Mouse (Mus musculus) small intestine, adult 2 months (tissue): ENCODE data around the gene Oxsr1. TPM values are rescaled to one million over a fixed set of nuclear protein-coding genes. Genes with fewer than 3 reads are reported as not detected.
"Not testable (repeated sequence)": the region's sequence is repeated elsewhere in the genome, so short reads cannot be mapped to it uniquely, and the experiment has no call there.

Source experiments
- H3K27ac ChIP-seq: fragments of 200-500 bp; 2 replicates; pipeline ENCODE4 v1.5.1; 2012; ENCODE audit warnings: low read depth, low read length, control low read depth, inconsistent platforms; ENCODE audit not compliant: insufficient read depth
- H3K27me3 ChIP-seq: fragments of 200-500 bp; 2 replicates; pipeline ENCODE4 v1.6.1; 2012; ENCODE audit warnings: mild to moderate bottlenecking, moderate library complexity, low read length, inconsistent platforms; ENCODE audit not compliant: control insufficient read depth, insufficient read depth
- H3K36me3 ChIP-seq: fragments of 200-500 bp; 2 replicates; pipeline ENCODE4 v1.6.1; 2012; ENCODE audit warnings: mild to moderate bottlenecking, low read length, control low read depth, inconsistent platforms; ENCODE audit not compliant: control insufficient read depth, insufficient read depth
- H3K4me1 ChIP-seq: fragments of 200-500 bp; 2 replicates; pipeline ENCODE4 v1.6.1; 2012; ENCODE audit warnings: low read length, inconsistent platforms, mixed read lengths; ENCODE audit not compliant: control insufficient read depth, insufficient read depth, insufficient read length
- H3K4me3 ChIP-seq: fragments of 200-500 bp; 2 replicates; pipeline ENCODE4 v1.5.1; 2012; ENCODE audit warnings: low read depth, mild to moderate bottlenecking, control low read depth, inconsistent platforms, low read length, moderate library complexity
- CTCF ChIP-seq: fragments of 200-500 bp; IDR thresholded peaks from 2 replicates; pipeline ENCODE4 v1.5.1; 2012; ENCODE audit warnings: low read depth, mild to moderate bottlenecking, control low read depth, inconsistent platforms, low read length, moderate library complexity, mixed read lengths; ENCODE audit not compliant: insufficient replicate concordance, insufficient read length; ENCODE audit errors: extremely low read depth
- POLR2A ChIP-seq: fragments of 200-500 bp; IDR thresholded peaks from 2 replicates; pipeline ENCODE4 v1.6.1; 2012; ENCODE audit warnings: low read depth, mild to moderate bottlenecking, control low read depth, inconsistent platforms, low read length, moderate library complexity
- WGBS: fragments of 180-500 bp; shearing (Covaris S2); methylation state at CpG from one replicate; pipeline ENCODE4 v1.1.7; 2018; 5-methylcytosine and 5-hydroxymethylcytosine counted together
- polyA plus RNA-seq: library from polyadenylated mRNA; depleted of rRNA; stranded (reverse); fragments of >200 nt; gene quantifications from 2 replicates; pipeline ENCODE4 v1.2.3, GENCODE M21; 2012

Oxsr1 gene
- polyA plus RNA-seq, 1 experiment, result 11.5 TPM

- 75% methylated on average over 4 of the region's 4 CpGs for WGBS
- no peaks in the 10 kb centered on the region for H3K4me1 ChIP-seq
- peaks cover 21% of the 10 kb centered on the region for H3K36me3 ChIP-seq
- no peak overlapping the region for H3K4me3 ChIP-seq
- no peaks in the 10 kb centered on the region for H3K27me3 ChIP-seq
- TF ChIP-seq CTCF (no peak), POLR2A (no peak)
- H3K27ac ChIP-seq, result no peak overlapping the region
Measured at GRCm38 (mm10) chr9:119271496-119271895, 50.7 kb downstream of the Oxsr1 start.

DNA sequence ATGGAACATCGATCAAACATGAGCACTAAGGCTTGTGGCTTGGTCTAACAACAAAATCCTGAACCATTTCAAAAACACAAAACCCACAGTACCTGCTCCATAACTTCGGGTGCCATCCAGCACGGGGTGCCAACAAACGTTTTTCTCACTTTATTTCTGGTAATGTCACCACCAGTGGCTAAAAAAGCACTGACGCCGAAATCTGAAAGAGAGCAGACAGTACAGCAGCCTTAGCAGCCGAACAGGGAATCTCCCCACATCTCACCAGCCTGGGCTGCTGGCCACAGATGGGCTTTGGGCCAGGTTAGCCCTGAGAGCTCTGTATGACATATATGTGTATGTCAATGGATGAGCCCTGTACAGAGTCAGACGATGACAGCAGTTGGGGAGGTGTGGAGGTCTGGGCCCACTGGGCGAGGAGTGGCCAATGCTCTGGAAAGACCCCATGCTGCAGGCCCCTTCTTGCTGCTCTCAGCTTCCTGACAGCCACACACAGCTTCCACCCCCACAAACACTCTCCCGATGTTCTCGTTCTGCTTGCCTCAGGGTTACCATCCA, 53.6 kb downstream of the Oxsr1 start:
- WGBS, result 92% methylated on average over 11 of the region's 11 CpGs
- Histone ChIP-seq H3K4me1 (no peaks in the 10 kb centered on the region), H3K36me3 (peaks cover 38% of the 10 kb centered on the region), H3K4me3 (no peak overlapping the region), H3K27ac (no peak overlapping the region), H3K27me3 (no peaks in the 10 kb centered on the region)
- TF ChIP-seq POLR2A (no peak), CTCF (no peak)

GRCm38 (mm10) chr9:119268120-119268519, 54.1 kb downstream of the Oxsr1 start:
- Histone ChIP-seq H3K27me3 (no peaks in the 10 kb centered on the region), H3K27ac (no peak overlapping the region), H3K4me1 (no peaks in the 10 kb centered on the region), H3K4me3 (no peak overlapping the region), H3K36me3 (peaks cover 42% of the 10 kb centered on the region)
- WGBS, result 81% methylated on average over 6 of the region's 6 CpGs
- TF ChIP-seq CTCF (no peak), POLR2A (no peak)

- 81% methylated on average over 5 of the region's 5 CpGs for WGBS
- not testable (repeated sequence) for H3K4me1 ChIP-seq, H3K27ac ChIP-seq, H3K27me3 ChIP-seq, H3K4me3 ChIP-seq
- H3K36me3 ChIP-seq, result peaks cover 53% of the 10 kb centered on the region
Measured at GRCm38 (mm10) chr9:119266121-119266395, 56.2 kb downstream of the Oxsr1 start.

DNA sequence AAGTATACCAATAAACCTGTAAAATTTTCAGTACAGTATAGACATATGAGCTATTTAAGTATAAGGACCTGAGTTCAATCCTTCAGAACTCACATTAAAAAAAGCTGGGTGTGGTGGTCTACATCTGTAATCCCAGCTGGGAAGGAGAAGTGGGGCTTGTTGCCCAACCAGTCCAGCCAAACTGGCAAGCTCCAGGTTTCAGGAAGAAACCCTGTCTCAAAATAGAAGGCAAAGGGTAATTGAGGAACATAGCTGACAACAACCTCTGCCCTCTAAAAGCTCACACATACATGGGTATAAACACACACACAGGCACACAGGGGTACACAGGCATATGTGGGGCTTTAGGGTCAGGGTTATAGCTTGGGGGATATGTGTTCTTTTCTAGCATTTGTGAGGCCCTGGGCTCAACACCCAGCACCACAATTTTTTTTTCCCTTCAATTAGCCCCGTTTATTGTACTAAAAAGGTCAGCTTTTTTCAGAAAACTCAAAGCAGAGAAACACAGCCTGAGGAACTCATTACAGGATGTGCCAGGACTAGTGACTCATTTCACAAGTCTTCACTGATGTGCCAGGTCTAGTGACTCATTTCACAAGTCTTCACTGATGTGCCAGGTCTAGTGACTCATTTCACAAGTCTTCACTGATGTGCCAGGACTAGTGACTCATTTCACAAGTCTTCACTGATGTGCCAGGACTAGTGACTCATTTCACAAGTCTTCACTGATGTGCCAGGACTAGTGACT, 56.7 kb downstream of the Oxsr1 start:
- H3K27ac ChIP-seq, H3K4me1 ChIP-seq: not testable (repeated sequence)
- 70% methylated on average over 1 of the region's 1 CpGs for WGBS

DNA sequence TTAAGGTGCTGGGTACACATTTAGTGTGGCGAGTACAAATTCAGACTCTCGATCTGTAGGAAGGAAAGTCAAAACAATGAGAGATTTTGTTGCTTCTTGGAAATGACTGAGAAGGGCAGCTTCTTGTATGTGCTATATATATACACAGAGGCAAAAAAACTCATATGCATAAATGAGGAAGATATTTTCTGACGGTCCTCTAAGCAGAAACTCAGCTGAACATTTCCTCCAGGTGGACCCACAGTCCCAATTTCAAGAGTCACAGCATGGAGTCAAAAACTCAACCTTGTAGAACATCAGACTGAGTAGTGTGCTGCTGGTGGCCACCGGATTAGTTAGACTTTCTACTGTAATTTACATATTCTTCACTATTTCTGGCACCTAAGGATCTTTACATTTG, 59.2 kb downstream of the Oxsr1 start:
- no peak overlapping the region for H3K27ac ChIP-seq
- no peak overlapping the region for H3K4me3 ChIP-seq
- WGBS, result 92% methylated on average over 4 of the region's 4 CpGs
- peaks cover 50% of the 10 kb centered on the region for H3K36me3 ChIP-seq
- no peak for TF ChIP-seq POLR2A
- TF ChIP-seq CTCF, result no peak
- H3K4me1 ChIP-seq, result no peaks in the 10 kb centered on the region
- H3K27me3 ChIP-seq, result no peaks in the 10 kb centered on the region

More for the DNA sequence above, 56.7 kb downstream of the Oxsr1 start:
- not testable (repeated sequence) for H3K27me3 ChIP-seq, H3K4me3 ChIP-seq
- peaks cover 51% of the 10 kb centered on the region for H3K36me3 ChIP-seq

DNA sequence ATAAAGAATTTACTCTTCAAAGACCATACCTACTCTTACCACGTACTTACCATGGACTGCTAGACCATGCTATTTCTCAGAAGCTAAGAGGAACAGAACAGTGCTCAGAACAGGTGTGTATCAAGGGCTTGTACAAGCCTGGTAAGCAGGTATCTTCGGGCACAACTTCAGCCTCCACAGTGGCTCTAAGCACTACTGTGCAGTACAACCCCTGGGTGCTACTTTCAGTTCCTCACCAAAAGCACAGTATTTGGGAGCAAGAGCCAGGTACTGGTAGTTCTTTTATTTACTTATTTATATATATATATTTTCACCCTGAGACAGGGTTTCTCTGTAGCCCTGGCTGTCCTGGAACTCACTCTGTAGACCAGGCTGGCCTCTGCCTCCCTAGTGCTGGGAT, 61.4 kb downstream of the Oxsr1 start:
- H3K27ac ChIP-seq, result no peak overlapping the region
- no peak overlapping the region for H3K4me3 ChIP-seq
- H3K27me3 ChIP-seq, result no peaks in the 10 kb centered on the region
- peaks cover 49% of the 10 kb centered on the region for H3K36me3 ChIP-seq
- 92% methylated on average over 2 of the region's 2 CpGs for WGBS
- no peak for TF ChIP-seq POLR2A
- no peak for TF ChIP-seq CTCF
- no peaks in the 10 kb centered on the region for H3K4me1 ChIP-seq

GRCm38 (mm10) chr9:119258785-119259184, 63.4 kb downstream of the Oxsr1 start:
- TF ChIP-seq CTCF (no peak), POLR2A (no peak)
- peaks cover 50% of the 10 kb centered on the region for H3K36me3 ChIP-seq
- H3K27ac ChIP-seq, result no peak overlapping the region
- no peaks in the 10 kb centered on the region for H3K27me3 ChIP-seq
- no peak overlapping the region for H3K4me3 ChIP-seq
- H3K4me1 ChIP-seq, result no peaks in the 10 kb centered on the region
- WGBS, result 100% methylated on average over 2 of the region's 2 CpGs
